Mouse (Mus musculus) embryonic fibroblast, embryonic 13.5 days (primary cell): ENCODE results near the gene Gm44579. TPM values are rescaled to one million over a fixed set of nuclear protein-coding genes. Genes with fewer than 3 reads are reported as not detected.

Experiments
- H3K27ac ChIP-seq: 2 replicates; pipeline ENCODE4 v1.5.1; 2012; ENCODE audit warnings: low read length, control low read depth, inconsistent platforms; ENCODE audit not compliant: insufficient read depth
- H3K4me1 ChIP-seq: 2 replicates; pipeline ENCODE4 v1.6.1; 2011; ENCODE audit warnings: low read length; ENCODE audit not compliant: control insufficient read depth, insufficient read depth
- H3K4me3 ChIP-seq: 2 replicates; pipeline ENCODE4 v1.5.1; 2011; ENCODE audit warnings: mild to moderate bottlenecking, control low read depth, low read length; ENCODE audit not compliant: insufficient read depth
- CTCF ChIP-seq: IDR thresholded peaks from 2 replicates; pipeline ENCODE4 v1.5.1; 2011; ENCODE audit warnings: mild to moderate bottlenecking, control low read depth, low read length, moderate library complexity, borderline replicate concordance; ENCODE audit not compliant: insufficient read depth
- POLR2A ChIP-seq: IDR thresholded peaks from 2 replicates; pipeline ENCODE4 v1.6.1; 2011; ENCODE audit warnings: low read depth, mild to moderate bottlenecking, control low read depth, low read length, moderate library complexity
- polyA plus RNA-seq: library from polyadenylated mRNA; stranded (reverse); fragments of >200 nt; gene quantifications from 2 replicates; pipeline ENCODE4 v1.2.4, GENCODE M21; 2011; ENCODE audit warnings: low read depth; ENCODE audit not compliant: missing spikeins, insufficient read length

Gm44579 gene
- polyA plus RNA-seq, 1 experiment = not detected

DNA sequence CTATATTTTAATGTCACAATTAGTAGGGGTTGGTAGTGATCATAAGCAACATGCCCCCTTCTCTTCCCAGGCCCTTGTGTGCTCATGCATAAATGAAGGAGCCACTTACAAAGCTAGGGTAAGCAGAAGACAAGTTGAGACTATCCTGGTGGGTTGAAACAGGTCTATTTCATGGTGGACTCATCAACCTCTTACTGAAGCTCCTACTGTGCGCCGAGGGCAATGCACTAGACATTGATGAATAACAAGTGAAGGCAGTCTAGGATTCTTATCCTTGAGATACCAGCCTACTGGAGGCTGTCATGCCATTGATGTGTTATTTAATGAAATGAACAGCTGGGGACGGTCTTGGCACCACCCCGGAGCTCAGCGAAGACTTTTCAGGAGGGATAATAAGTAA lies 65.5 kb downstream of the Gm44579 start:
- no peaks in the 10 kb centered on the region for H3K4me1 ChIP-seq
- H3K4me3 ChIP-seq = no peak overlapping the region
- TF ChIP-seq POLR2A (no peak), CTCF (no peak)
- H3K27ac ChIP-seq = peak overlapping the region; percentile 10; the same call in 1 of the 2 replicates

DNA sequence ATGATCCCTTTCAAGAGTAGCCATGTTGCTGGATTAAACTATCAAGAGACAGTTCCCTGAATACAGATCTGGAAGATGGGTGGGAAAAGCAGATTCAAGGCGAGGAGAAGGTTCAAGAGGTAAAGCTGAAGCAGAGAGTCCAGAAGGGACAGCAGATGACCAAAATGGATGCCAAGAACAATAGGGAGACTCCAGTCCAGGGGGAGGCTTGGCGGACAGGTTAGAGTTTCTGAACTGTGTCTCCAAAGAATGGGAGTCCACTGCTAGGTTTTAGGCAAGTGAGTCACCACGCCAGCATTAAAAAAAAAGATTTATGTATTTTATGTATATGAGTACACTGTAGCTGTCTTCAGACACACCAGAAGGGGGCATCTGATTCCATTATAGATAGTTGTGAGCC lies 66.1 kb downstream of the Gm44579 start:
- H3K4me3 ChIP-seq = no peak overlapping the region
- H3K27ac ChIP-seq = no peak overlapping the region
- TF ChIP-seq POLR2A (no peak), CTCF (no peak)
- no peaks in the 10 kb centered on the region for H3K4me1 ChIP-seq

DNA sequence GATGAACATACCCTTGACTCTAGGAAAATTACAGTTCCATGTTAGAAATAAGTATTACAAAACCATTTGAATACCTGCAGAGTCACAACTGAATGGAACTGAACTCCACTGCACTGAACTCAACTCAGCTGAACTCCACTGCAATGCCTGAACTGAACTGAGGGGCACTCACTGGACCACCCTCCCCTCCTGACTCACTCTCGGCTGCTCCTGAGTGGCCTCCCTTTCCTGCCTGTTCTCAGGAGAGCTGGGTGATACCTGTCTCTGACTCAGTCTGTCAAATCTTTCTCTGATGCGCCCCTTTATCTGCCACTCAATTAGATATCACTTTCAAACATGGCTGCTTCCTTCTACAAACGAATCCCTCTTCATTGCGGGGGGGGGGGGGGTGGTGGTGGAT lies 66.6 kb downstream of the Gm44579 start:
- TF ChIP-seq CTCF (no peak), POLR2A (no peak)
- H3K4me3 ChIP-seq = no peak overlapping the region
- no peak overlapping the region for H3K27ac ChIP-seq
- H3K4me1 ChIP-seq = no peaks in the 10 kb centered on the region

DNA sequence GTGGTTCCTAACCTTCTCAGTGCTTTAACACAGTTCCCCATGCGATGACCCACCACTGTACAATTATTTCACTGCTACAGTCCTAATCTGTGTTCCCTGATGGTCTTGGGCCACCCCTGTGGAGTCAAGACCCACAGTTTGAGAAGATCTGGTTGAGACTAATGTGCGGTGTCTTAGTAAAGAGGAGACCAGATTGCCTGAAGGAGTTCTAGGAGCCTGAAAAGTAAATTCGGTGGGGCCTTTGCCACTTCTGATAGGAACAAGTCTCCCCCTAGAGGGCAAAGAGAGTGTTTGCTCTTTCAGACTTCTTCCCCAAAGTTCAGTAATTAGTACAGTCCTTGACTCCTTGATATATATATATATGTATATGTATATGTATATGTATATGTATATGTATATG lies 67.2 kb downstream of the Gm44579 start:
- no peak overlapping the region for H3K4me3 ChIP-seq
- H3K4me1 ChIP-seq = no peaks in the 10 kb centered on the region
- H3K27ac ChIP-seq = no peak overlapping the region
- TF ChIP-seq POLR2A (no peak), CTCF (no peak)

DNA sequence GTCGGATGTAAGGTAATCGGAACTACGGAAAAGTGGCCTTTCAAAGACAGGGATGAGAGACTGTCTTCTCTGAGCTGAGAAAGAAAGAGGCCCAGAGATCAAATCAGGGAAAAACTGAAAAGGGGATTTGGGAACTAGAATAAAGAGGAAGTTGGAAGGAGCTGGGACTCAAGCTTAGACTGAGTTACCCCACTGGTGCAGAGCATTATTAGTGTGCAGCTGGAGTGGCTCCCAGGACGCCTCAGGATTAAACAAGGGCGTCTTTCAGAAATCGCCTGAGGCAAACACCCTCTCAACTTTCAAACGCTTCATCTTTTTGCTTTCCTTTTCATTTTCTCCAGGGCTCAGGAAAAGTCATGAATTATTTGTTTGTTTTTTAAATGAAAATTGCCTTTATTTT lies 67.9 kb downstream of the Gm44579 start:
- no peaks in the 10 kb centered on the region for H3K4me1 ChIP-seq
- H3K4me3 ChIP-seq = no peak overlapping the region
- H3K27ac ChIP-seq = no peak overlapping the region
- TF ChIP-seq POLR2A (no peak), CTCF (no peak)

DNA sequence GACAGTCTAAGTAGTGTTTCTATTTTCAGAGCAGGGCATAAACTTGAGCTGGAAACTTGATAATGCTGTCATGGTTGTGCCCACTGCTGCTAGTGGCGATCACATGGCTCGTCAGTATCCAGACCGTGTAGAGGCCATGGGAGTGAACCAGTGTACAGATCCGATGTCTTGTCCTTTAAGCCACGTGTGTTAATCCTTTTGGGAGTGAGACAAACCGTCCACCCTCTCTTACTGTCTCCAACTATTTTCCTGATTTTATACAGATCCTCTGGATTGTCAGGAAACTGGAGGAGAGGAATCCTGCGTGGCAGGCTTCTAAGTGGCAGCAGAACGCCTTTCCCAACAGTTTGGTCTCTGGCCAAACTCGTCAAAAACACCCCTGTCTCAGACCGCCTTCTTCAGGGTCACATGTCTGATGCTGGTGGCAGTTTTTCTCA lies 71.6 kb downstream of the Gm44579 start:
- H3K4me1 ChIP-seq = peaks cover 2% of the 10 kb centered on the region; the same call in 1 of the 2 replicates
- H3K4me3 ChIP-seq = no peak overlapping the region
- no peak overlapping the region for H3K27ac ChIP-seq
- TF ChIP-seq POLR2A (no peak), CTCF (no peak)

DNA sequence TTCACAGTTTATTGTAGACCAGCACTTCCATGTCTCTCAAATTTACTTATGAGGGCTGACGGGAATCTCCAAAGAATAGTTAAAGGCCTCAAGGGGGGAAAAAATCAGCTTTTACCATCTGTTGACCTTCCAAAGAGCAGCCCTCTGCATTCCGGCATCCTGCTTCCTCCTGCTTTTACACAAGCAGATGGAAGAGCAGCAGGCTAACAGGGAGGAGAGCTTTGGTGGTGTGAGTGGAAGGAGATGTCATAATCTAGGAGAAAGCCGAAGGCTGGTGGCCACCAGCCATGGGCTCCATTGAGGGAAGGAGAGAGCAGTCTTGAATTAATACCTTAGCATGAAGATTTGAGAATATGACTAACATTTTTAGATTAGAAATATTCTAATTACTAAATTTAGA lies 72.4 kb downstream of the Gm44579 start:
- Histone ChIP-seq H3K4me1 (peaks cover 2% of the 10 kb centered on the region; the same call in 1 of the 2 replicates), H3K27ac (no peak overlapping the region), H3K4me3 (no peak overlapping the region)
- TF ChIP-seq CTCF (no peak), POLR2A (no peak)

DNA sequence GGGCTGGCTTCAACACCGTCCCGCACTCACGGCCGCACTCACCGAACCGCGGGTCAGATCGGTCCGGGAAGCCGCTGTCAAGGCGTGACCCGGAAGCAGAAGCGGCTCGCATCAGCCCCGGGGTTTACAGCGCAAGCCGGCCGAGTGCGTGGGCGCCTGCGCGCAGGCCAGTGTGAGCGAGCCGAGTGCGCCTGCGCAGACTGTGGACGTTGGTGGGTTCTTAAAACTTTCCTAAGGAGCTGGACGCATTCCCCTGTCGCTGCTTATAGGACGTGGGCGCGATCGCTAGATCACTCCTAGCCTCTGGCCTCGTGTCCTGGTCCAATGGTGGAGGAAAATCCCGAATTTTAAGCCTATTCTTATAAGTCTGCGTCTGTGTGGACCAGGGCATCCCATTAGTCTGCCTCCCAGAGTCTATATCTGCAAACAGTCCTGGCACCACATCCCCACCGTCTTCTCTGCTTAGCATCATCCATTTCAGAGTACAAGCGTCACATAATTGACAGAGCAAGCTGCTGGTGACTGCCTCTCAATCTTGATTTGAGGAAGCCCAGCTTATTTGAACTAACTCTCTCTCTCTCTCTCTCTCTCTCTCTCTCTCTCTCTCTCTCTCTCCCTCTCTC lies 75.1 kb downstream of the Gm44579 start:
- Histone ChIP-seq H3K27ac (peak overlapping the region; percentile 35), H3K4me1 (peaks cover 2% of the 10 kb centered on the region; the same call in 1 of the 2 replicates), H3K4me3 (peak overlapping the region; percentile 85)
- TF ChIP-seq POLR2A (peak; percentile 80), CTCF (no peak)

DNA sequence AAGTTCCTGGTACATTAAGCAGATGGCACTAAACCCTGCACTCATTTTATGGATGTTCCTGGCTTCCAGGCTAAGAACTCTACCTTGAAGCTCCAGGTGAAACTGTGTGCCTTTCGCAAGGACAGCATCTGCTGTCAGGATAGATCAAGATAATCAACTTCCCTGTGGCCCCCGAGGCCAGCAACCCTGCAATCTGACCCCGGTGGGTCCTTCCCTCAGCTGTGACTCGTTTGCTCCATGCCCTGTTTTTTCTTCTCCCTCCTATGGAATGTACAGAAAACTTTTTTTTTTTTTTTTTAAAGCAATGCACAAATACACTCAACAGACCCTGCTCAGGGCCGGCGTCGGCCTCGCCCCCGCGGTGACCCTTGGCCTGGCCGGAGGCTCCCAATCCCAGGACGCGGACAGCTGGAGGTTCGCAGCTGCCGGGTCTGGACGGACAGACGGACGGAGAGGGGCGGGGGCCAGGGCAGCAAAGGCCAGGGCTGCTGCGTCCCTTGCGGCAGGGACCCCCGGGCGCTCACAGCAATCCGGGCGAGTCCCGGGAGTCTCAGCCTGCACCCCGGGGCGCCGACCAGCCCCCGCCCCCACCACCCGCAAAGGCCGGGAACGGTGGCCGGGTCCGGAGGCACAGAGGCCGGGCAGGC lies 75.8 kb downstream of the Gm44579 start:
- Histone ChIP-seq H3K27ac (no peak overlapping the region), H3K4me3 (peak overlapping the region; percentile 85), H3K4me1 (peaks cover 2% of the 10 kb centered on the region; the same call in 1 of the 2 replicates)
- TF ChIP-seq CTCF (no peak), POLR2A (no peak)

DNA sequence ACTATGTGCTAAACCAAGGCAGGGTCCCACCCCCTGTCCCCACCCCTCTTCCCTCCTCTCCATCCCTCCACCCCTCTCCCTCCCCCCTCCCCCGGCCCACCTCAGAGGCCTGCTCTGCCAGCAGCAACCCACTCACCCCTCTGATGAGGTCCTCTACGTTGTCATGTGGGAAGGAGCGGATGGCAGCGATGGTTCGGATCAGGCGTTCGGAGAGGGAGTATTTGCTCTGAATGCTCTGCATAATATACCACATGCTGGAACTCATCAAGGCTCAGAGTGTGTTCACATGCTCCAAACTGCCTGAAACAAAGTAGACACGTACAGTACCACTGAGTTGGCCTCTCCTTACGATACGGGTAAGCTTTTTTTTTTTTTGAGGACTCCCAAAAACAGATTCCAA lies 78.3 kb downstream of the Gm44579 start:
- H3K27ac ChIP-seq = no peak overlapping the region
- TF ChIP-seq POLR2A (no peak), CTCF (no peak)
- H3K4me3 ChIP-seq = no peak overlapping the region
- peaks cover 2% of the 10 kb centered on the region; the same call in 1 of the 2 replicates for H3K4me1 ChIP-seq

DNA sequence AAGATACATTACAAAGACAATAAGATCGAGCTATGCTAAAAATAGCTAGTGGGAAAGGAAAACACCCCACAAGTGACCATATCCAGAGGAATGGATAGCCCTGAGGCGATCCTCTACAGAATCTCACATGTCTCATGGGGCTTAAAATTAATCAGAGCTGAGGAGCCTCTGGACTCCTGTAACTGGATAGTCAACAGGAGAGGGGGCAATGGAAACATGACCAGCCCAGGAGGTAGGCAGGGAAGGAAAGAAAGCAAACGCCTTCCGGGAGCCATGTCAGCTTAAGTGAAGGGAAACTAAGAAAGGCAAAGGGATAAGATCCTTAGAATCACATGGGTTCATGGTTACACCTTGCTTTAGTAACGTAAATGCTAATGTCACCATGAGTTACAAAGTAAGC lies 80.0 kb downstream of the Gm44579 start:
- H3K4me1 ChIP-seq = peaks cover 1% of the 10 kb centered on the region; the same call in 1 of the 2 replicates
- no peak overlapping the region for H3K4me3 ChIP-seq
- TF ChIP-seq CTCF = no peak
- no peak for TF ChIP-seq POLR2A
- no peak overlapping the region for H3K27ac ChIP-seq
